Mouse (Mus musculus) adrenal gland (tissue): ENCODE measurements around the gene Plvap.
"Not testable (repeated sequence)": the region's sequence is repeated elsewhere in the genome, so short reads cannot be mapped to it uniquely, and the experiment has no call there.

ENCODE experiments used
- intact Hi-C: fragments of 180-260 bp; cut with DNase I; formaldehyde crosslinking; loops from one replicate; pipeline ENCODE4 v1.15.1; 2025

Gene Plvap

DNA sequence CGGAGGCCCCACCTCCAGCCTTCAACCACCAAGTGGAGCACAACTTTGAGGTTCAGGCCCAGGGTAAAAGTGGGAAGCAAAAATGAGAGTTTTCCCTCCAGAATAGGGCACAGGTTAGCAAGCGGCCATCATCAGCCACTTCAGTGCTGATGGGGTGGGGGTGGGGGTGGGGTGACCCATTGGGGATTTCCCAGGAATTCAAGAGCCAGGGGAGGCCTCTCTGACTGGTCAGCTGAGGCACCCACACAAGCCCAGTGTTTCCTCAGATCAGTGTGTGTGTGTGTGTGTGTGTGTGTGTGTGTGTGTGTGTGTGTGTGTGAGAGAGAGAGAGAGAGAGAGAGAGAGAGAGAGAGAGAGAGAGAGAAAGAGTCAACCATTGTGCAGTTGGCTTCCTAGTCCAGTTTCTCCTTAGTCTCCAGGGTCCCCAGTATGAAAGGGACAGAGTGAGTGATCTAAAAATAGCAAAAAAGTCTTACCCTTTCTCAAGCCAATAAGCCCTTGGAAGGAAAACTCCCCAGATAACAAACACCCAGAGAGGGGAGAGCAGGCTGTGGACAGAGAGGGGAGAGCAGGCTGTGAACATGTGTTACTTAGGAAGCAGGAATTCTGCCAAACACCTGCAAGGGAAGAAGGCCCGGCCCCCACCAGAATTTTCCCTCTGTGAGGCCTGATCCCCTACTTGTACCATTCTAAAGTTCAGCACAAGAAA is 15.8 kb upstream of the Plvap start:
- intact Hi-C loops = no loop called here

GRCm38 (mm10) chr8:71526272-71526671 is 14.7 kb upstream of the Plvap start:
- intact Hi-C loops = no loop called here

DNA sequence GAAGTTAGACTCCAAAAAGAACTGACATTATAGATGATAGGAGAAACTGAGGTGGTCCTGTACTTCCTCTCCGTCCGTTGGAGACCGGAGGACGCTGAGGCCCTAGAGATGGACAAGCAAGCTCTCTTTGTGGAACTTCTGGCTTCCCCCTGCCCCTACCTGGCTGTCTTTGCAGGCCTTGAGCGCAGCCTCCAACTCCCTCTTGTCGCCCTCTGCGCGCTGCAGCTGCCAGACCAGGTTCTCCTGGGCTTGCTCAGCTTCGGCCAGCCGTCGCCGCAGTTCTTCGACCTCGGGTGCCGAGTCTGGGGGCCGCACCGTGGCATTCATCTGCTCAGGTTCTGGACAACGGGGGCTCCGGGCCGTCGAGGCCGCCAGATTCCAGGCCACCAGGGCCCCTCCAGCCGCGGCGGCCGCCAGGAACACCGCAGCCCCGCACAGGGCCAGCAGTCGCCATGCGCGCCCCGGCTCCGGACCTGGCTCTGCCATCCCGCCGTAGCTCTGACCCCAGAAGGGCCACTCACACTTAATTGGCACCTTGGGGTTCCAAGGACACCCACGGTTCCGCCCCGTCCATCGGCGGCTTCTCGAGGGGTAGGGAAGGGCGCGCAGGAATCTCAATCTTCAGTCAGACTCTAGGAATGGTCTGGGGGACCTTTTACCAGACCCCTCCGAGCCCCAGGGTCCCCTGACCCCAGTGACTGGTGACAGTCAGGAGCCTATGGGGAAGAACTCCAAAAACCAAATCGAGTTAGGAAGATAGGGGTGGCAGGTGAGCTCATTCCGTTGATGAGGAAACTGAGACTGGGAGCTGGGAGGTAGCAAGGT is 13.9 kb upstream of the Plvap start, which contains the start of gene Ccdc194:
Ccdc194 (minus strand) TSS at position 486 of the 825 bp plus-strand sequence.
- intact Hi-C loops = no loop called here

DNA sequence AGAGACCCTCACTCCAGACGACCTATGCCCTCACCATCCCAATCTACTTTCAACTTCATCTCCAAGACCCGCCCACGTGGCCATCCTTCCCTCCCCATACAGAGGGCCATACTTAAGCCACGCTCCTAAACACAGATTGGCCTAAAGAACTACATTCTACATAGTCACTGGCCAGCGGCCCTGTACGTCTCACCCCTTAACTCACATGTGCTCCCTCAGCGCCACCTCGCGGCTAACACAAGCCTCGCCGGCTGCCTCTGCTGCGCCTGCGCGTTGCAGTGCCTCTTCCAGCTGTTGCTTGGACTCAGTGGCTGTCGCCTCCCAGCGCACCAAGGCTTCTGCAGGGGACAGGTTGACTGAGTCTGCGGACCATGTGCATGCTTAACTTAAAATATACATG is 10.1 kb upstream of the Plvap start:
- intact Hi-C loops = loop anchor here (2.0 kb wide), 2 partner anchors 27 to 81 kb away; no protein-coding TSS in a partner anchor

GRCm38 (mm10) chr8:71519037-71519825 is 7.7 kb upstream of the Plvap start:
- intact Hi-C loops = not testable (repeated sequence)

GRCm38 (mm10) chr8:71516786-71517185 is 5.2 kb upstream of the Plvap start:
- intact Hi-C loops = no loop called here

GRCm38 (mm10) chr8:71515043-71515442 is 3.5 kb upstream of the Plvap start:
- intact Hi-C loops = no loop called here

GRCm38 (mm10) chr8:71513018-71513754 is 1.6 kb upstream of the Plvap start:
- intact Hi-C loops = no loop called here

DNA sequence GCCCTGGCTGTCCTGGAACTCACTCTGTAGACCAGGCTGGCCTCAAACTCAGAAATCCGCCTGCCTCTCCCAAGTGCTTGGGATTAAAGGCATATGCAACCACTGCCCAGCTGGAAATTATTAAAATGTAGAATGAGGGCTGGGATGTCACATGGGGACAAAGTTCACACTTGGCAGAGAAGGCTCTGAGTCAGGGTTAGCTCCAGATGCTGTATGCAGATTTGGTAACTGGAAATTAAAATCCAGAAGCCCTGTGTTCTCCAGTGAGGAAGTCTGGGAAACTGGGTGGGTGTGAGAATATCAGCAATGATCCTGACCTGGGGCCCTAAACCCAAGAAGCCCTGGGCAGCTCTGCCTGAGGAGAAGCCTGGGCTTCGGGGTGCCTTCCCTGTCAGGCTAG is 2.2 kb downstream of the Plvap start:
- intact Hi-C loops = no loop called here

- intact Hi-C loops = no loop called here
Observed at GRCm38 (mm10) chr8:71507589-71508104, 3.9 kb downstream of the Plvap start.

DNA sequence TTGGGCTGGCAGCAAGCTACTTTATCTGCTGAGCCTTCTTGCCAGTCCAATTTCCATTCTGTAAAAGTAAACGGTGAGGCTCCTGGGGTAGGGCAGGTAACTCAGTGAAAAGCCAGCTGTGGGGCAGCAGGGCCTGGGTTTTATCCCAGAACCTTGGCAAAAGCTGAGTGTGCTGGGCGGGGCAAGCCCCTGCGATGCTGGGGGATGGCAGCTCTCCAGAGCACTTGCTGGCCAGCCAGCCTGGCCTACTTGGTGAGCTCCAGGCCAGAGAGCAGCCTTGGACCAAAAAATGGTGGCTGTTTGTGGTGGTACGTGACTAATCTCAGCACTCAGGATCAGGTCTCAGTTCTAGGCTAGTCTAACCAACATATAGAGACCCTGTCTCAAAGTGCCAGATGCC is 5.6 kb downstream of the Plvap start:
- intact Hi-C loops = no loop called here

DNA sequence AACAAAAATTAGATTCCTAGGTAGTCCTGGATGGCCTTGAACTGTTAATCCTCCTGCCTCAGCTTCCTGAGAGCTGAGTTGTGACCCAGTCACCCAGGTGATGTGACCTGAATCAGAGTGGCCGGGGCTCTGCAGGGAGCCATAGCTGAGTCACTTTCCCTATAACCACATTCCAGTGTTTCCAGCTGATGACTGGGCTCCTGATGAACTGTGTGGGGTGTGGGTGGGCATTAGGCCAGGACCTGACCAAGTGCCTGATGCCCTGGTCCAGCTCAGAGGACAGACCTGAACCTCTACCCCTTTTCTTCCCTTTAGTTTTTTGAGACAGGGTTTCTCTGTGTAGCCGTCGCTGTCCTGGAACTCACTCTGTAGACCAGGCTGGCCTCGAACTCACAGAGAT is 6.2 kb downstream of the Plvap start:
- intact Hi-C loops = no loop called here

- intact Hi-C loops = no loop called here
Observed at GRCm38 (mm10) chr8:71504349-71504748, 7.2 kb downstream of the Plvap start.

DNA sequence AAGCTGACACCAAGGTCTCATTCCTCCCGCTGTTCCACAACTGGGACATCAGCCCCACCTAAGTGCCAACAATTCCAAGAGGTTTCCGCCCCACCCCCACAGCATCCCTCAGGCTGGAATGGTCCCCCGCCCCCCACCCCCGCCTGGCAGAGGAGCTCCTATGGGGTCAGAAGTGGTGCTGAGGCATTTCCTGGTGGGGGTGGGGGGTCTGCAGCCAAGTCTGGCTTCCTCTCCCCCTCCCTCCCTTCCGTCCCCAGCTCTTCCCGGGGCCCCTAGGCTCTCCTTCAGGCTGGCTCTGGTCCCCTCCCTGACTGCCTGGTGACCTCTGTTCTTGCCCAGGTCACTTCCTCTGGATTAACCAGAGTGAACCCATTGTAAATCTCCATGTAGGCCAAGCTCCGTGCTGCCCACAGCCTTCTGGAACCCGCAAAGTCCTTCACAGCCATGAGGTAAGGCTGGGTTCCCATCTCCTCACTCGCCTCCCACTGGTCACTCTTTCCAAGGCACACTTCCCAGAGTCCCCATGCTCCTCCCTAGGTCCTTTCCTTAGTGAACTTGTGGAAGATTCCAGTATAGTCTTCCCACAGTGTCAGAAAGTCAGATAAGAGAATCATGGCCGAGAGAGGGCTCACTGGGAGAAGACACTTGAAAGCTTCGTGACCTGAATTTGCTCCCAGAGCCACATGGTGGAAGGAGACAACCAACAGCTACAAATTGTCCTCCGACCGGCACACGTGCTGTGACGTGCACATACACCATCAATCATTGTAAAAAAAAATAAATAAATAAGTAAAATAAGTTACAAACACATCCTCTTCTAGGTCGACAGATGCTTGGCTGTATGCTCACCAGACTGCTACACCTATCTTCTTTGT is 12.5 kb downstream of the Plvap start:
- intact Hi-C loops = no loop called here

DNA sequence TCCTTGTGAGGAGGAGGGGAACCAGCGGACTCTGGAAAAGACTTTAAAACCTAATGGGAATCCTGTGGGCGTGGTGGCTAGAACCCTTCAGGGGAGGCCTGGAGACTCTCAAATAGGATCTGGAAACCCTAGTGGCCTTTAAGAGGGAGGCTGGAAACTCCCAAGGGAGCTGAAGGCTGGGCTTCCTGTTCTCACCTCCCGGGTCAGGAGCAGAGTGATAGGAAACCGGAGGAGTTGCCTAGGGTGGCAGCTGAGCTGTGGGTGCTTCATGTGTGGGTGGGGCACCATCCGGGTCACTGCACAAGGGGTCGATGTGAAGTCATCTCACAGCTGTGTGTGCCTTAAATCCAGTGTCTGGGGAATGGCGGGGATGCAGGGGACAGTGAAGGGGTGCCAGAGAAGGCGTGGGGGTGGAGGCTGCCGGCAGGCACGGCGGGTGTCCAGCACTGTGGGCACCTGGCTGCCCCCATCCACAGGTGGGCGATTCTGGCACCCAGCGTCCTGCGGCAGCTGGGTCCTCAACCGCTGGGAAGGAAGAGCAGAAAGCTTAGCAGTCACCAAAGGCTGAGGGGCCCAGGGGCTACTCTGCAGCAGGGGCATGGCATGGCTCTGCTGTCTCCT is 13.6 kb downstream of the Plvap start:
- intact Hi-C loops = no loop called here

DNA sequence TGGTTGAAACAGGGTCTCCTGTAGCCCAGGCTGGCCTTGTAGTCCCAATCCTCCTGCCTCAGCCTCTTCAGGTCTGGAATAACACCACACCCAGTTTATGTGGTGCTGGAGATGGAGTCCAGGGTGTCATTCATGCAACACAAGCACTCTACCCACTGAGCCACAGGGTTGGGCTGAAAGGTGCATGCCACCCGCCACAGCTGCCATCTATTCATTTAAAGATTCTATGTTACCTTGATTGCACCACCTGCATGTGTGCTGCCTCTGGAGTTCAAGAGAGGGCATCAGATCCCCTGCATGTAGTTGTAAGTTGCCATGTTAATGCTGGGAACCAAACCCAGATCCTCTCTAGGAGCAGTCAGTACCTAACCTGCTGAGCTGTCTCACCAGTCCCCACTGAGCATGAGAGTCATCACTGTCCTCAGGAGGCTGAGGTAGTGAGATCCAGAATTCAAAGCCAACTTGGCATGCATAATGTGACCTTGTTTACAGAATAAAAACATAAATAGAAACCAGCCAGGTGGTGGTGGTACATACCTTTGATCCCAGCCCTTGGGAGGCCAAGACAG is 14.4 kb downstream of the Plvap start:
- intact Hi-C loops = no loop called here

GRCm38 (mm10) chr8:71496481-71496880 is 15.1 kb downstream of the Plvap start:
- intact Hi-C loops = no loop called here

DNA sequence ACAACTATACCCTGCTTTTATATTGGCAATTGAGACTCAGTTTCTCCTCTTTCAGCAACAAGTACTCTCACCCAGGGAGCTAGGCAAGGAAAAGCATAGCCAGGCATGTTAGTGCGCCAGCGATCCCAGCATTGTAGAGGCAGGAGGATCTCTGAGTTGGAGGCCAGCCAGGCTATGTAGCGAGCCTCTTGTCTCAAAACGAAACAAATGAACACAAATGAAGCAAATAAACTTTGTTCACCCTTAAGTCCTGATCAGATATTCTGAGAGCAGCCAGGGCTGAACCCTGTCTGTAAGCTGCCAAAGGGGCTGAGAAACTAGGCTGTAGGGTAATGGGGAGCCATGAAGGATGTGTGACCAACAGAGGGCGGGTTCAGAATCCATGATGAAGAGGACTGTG is 15.7 kb downstream of the Plvap start:
- intact Hi-C loops = loop anchor here (2.0 kb wide), 1 partner anchor 25 kb away; no protein-coding TSS in a partner anchor

GRCm38 (mm10) chr8:71495039-71495438 is 16.5 kb downstream of the Plvap start:
- intact Hi-C loops = loop anchor here (2.0 kb wide), 1 partner anchor 26 kb away; no protein-coding TSS in a partner anchor
